Mouse (Mus musculus) adrenal gland, postnatal 25 days (tissue): Measurements from ENCODE around the gene Cog2. TPM values are rescaled to one million over a fixed set of nuclear protein-coding genes. Genes with fewer than 3 reads are reported as not detected.

ENCODE experiments used
- DNase-seq: peaks from one replicate; pipeline ENCODE4 v3.0.0; 2021; ENCODE audit warnings: mixed read lengths
- long read RNA-seq: library from polyadenylated mRNA; stranded (forward); transcript quantifications from one replicate; pipeline ENCODE4 v2.0.0, GENCODE M21; 2021
- total RNA-seq: library from RNA; stranded (reverse); gene quantifications from 2 replicates; pipeline ENCODE4 v1.2.3, GENCODE M21; 2021

Gene Cog2
- 37.2 and 50.2 TPM in 2 replicates for total RNA-seq
- long read RNA-seq, transcript Cog2-201 (18 exons, 2,825 nt) = major isoform, 80 of 100 reads
- long read RNA-seq, partial matches to known transcripts = 20 of 100 reads
- long read RNA-seq, other reads (novel, unspliced or antisense) = 0 of 100 reads

- DNase-seq = peak; percentile 92
These were observed at the start of gene Cog2 for GRCm38 (mm10) chr8:124520249-124521080. Cog2 (plus strand) TSS chr8:124520767.

DNA sequence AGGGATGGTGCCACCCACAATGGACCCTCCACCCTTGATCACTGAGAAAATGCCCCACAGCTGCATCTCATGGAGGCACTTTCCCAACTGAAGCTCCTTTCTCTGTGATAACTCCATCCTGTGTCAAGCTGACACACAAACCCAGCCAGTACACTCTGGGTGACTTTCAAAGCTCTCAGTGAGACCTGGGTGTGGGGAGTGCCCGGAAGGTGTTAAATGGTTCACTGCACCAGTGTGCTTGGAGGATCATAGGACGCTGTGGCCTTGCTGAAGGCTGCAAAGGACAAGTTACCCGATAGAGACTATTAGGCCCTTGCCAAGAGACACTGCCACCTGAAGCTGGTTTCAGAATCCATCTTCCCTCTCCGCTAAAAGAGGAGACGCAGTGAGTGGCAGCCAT lies 44.9 kb upstream of the Cog2 start:
- no peak for DNase-seq

- DNase-seq = no peak
These were observed 43.9 kb upstream of the Cog2 start for GRCm38 (mm10) chr8:124476701-124477100.

GRCm38 (mm10) chr8:124479251-124479650 lies 41.3 kb upstream of the Cog2 start:
- DNase-seq = no peak

- DNase-seq = no peak
These were observed 40.2 kb upstream of the Cog2 start for GRCm38 (mm10) chr8:124480321-124480720.

DNA sequence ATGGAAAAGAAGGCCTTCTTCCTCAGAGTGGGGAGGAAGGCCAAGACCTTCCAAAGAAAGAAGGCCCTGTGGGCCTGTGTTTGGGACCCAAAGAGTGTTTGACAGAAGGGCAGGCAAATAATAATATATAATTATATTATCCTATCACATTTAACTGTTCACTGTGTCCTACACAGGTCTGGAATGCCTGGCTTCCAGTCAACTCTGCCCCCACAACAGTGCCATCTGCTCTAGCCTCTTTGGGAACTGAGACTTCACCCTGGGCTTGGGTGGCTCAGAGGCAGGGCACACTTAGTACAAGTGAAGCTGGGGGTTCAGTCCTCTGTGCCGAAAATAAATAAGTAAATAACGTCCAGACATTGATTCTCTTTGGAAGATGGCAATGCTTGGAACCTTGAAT lies 37.8 kb upstream of the Cog2 start:
- no peak for DNase-seq

DNA sequence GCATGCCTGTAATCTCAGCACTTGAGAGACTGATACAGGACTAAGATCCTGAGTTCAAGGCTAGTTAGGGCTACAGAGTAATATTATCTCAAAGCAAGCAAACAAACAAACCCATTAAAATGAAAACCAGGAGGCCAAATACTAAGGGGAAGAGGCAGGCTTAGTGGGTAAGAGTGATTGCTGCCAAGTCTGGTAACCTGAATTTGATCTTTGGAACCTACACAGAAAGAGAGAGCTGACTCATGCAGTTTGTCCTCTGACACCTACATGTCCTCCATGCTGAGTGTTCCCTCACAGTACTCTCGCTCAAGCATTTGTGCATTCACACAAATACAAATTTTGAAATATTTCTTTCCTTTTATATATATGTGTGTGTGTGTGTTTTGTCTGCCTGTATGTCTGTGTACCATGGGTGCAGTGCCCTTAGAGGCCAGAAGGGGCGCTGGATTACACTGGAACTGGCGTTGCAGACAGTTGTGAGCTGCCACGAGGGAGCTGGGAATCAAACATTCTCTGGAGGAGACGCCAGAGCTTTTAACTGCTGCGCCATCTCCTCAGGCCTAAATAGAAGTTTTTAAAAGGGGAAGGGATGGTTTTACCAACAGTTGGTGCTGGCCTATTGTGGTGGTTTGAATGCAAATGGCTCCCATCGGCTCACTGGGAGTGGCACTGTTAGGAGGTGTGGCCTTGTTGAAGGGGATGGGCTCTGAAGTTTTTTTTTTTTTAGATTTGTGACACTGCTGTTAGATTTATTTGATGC lies 37.0 kb upstream of the Cog2 start:
- no peak for DNase-seq

DNA sequence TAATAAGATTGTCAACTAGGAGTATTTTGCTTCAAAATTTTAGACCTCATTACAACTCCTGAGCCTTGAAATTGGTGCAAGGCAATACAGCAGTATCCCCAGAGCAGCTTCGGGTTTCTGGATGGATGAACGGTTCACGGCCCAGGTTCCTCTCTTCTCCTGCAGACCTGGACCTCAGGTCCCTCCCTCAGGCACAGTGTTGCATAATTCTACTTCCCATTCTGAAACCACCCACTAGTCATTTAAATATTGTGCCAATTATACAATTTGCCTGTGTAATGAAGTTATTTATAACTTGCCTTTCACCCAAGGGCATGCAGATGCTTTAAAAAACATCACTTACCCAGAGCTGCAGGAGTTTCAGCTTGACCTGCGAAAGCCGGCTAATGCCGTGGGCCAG lies 31.3 kb upstream of the Cog2 start:
- DNase-seq = no peak

GRCm38 (mm10) chr8:124489786-124490185 lies 30.8 kb upstream of the Cog2 start:
- DNase-seq = no peak

GRCm38 (mm10) chr8:124494397-124494796 lies 26.2 kb upstream of the Cog2 start:
- peak; percentile 13 for DNase-seq

GRCm38 (mm10) chr8:124494955-124495354 lies 25.6 kb upstream of the Cog2 start:
- DNase-seq = no peak

GRCm38 (mm10) chr8:124495676-124496075 lies 24.9 kb upstream of the Cog2 start:
- no peak for DNase-seq

DNA sequence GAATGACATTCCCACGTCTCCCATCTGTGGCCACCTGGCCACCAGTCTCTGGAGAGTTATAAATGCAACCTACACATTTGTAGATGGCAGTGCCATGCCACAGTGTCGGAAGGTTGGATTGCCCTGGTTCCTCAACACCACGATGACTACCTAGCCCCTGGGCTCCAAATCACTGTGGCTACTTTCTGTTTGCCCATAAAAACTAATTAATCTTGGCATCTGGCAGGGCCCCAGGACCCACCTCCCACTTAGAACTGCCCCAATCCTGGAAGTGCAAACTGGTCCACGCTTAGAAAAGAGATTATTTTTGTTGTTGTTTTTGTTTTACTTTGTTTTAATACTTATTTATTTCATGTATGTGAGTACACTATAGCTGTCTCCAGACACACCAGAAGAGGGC lies 24.3 kb upstream of the Cog2 start:
- DNase-seq = no peak

DNA sequence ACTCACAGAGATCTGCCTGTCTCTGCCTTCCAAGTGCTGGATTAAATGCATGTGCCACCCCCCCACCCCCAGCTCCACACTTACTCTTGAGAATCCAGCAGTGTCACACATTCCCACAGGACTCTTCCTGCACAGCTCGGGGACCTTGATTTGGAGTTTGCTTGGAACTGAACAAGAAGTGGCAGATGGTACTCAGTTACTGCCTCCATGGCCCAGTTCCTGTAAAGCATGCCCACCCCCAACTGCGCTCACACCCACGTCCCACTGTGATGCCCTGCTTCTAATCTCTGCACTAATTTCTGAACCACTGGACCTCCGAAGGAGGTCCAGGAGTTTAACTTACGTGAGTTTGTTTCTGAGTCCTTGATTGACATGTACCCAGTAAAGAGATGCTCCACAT lies 23.7 kb upstream of the Cog2 start:
- DNase-seq = no peak

- no peak for DNase-seq
These were observed 22.2 kb upstream of the Cog2 start for GRCm38 (mm10) chr8:124498398-124498797.

- no peak for DNase-seq
These were observed 21.2 kb upstream of the Cog2 start for GRCm38 (mm10) chr8:124499236-124499937.

- no peak for DNase-seq
These were observed 20.7 kb upstream of the Cog2 start for GRCm38 (mm10) chr8:124499938-124500239.

- DNase-seq = no peak
These were observed 14.9 kb upstream of the Cog2 start for GRCm38 (mm10) chr8:124505626-124506025.

DNA sequence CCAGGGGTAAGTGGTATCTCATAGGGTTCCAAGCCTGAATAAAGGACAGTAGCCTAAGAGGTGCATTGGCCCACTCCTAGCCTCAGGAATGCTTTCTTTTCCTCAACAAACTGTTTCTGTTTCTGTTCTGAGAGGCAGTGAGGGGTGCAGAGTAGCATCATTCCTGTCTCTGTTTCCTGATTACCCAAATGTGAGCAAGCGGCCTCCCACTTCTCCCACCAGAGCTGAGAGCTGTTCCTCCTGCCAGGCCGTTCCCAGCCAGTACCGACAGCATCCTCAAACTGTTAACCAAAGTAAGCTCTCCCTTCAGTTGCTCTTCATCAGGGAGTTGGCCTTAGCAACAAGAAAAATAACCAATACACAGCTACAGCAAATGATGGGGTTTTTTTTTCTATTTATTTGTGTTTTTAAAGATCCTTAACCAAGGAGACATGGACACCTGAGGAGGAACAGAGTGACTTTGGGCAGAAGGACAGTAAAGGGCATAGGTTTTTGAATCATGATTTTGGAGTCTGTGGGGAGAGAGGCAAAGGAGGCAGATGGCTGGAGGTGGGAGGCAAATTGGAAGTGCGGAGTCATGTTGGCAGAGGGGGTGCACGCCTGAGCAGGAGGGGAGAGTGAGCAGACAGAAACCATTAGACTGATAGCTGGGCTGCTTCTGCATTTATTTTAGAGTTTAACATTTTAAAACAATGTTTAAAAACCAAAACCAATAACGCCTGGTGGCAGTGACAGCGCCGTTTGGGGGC lies 12.8 kb upstream of the Cog2 start:
- DNase-seq = no peak

DNA sequence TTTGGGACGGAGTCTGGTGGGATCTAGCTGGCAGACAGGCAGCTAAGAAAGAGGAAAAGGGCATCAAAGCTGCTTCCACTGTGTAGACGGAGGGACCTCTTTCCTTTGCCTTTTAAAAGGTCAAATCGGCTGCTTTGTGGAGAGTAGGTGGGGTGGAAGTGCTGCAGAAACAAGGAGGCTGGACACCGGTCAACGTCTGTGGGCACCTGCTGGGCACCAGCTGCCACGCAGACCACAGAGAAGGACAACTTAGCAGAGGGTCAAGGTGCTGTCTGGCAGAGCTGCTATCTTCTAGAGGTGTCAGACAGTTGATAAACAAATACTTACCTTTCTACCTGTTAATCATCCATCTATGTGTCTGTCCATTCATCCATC lies 12.3 kb upstream of the Cog2 start:
- no peak for DNase-seq

GRCm38 (mm10) chr8:124509156-124509555 lies 11.4 kb upstream of the Cog2 start:
- no peak for DNase-seq

DNA sequence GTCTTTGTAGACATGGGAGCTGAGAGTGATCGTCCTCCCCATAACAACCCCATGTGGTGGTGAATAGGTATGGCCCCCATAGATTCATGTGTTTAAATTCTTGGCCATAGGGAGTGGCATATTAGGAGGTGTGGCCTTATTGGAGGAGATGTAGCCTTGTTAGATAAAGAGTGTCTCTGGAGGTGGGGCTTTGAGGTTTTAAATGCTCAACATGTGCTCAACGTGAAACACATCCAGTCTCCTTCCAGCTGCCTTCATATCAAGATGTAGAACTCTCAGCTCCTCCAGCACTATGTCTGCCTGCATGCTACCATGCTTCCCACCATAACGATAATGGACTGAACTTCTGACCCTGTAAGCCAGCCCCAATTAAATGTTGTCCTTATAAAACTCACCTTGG lies 4.5 kb upstream of the Cog2 start:
- DNase-seq = no peak
